Mouse (Mus musculus) adrenal gland, adult 18-20 months (tissue): ENCODE data around the gene Cidec. TPM values are rescaled to one million over a fixed set of nuclear protein-coding genes. Genes with fewer than 3 reads are reported as not detected.

ENCODE experiments used
- DNase-seq, 2 experiments: peaks; one replicate each; pipeline ENCODE4 v3.0.0; 2021 to 2022; ENCODE audit warnings: low spot score in 2 of 2
- total RNA-seq, 2 experiments: library from RNA; stranded (reverse); gene quantifications; 1 replicate in 1 of 2; 2 replicates in 1 of 2; pipeline ENCODE4 v1.2.3; 2021

The Cidec gene
- total RNA-seq, 2 experiments from 2014 or later: 321 to 750 TPM

DNA sequence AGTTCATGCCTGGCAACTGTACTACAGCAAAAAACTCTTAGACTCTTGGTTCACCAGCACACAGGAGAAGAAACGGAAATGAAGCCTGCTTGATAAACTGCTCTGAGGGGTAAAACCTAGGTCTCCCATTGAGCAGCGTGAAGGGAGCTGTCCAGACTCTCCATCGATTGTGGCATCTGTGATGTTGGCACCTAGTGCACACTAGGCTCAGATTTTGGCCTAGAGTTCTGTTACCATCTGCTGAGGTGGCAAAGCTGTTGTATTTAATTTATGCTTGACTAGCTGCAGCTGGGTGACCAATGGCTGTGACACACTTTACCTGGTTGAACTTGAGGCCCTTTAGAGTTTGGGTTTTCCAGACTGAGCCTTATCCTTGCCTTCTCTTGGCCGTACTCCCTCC, 12.1 kb upstream of the Cidec start:
- DNase-seq: no peak

DNA sequence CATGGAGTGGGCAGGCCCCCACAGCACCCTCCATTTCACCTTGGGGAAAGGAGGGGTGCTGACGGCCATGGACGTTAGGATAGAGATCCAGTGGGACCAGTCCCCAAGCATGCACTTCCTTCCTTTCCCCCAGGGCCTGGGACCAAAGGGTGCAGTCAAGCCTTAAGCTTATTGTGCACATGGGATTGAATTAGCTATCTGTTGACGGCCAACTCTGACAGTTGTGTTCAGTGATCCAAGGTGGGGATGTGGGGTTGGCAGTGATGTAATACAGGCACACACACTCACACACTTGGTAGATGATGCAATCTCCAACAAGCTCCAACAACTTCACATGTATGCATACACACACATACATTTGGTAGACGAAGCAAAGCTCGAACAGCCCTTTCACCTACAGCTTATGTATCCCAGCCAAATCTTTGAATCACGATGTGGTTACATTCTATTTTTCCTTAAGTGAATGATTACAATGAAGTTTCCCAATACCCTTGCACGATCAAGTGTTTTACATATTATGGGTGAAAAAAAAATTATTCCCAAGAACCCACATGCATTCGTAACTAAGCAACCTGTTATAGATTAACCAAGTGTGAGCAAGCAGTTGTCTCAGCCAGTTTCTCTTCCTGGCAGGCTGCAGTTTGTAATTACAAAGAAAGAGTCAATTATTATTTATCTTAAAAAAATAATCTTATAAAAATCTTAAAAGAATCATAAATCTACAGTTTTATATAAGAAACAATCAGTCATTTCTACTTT, 8.8 kb upstream of the Cidec start:
- no peak for DNase-seq

DNA sequence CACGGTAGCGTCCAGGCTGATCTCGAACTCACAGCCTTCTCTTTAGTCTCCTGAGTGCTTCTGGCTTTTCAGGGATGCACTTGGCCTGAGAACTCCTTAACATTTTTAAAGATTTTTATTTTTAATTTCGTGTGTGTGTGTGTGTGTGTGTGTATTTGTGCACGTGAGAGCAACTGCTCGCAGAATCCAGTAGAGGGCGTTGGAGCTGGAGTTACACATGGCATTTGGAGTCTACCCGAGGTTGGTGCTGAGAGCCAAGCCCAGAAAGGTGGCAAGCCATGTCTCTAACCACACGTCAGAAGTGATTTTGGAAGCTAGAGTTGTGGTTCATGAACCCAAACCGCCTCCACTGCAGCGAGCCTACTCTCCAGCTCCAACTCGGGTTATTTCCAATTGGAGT, 7.5 kb upstream of the Cidec start:
- DNase-seq: no peak

DNA sequence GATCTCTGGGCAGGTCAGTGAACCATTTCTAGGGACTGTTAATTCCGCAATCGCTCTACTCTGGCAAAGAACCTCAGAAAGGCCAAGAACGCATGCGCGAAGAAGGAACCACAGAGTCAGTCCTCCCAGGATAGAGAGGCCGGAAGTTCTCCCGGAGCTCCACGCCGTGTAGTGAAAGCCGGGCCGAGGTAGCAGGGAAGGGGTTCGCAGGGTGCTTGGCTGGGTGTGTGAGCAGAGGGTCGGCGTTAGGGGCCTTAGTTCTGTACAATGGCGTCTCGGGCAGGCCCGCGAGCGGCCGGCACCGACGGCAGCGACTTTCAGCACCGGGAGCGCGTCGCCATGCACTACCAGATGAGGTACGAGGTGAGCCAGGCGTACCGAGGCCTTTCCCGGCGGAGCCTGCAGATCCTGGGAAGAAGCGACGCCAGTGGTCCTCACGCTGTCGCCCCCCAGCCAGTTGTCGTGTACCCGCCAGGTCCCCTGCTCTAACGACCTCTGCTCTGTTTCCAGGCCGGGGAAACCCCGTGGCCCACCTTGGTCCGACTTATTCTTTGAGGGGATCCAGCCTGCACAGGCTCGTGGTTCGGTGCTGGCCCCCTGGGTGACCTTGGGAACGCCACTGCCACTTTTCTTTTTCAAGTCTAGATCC, 7.0 kb upstream of the Cidec start, which contains the start of gene Jagn1:
Gene Jagn1, plus strand, starts transcription at position 128 of the 649 bp plus-strand sequence.
- DNase-seq: peak; percentile 88 to 89

DNA sequence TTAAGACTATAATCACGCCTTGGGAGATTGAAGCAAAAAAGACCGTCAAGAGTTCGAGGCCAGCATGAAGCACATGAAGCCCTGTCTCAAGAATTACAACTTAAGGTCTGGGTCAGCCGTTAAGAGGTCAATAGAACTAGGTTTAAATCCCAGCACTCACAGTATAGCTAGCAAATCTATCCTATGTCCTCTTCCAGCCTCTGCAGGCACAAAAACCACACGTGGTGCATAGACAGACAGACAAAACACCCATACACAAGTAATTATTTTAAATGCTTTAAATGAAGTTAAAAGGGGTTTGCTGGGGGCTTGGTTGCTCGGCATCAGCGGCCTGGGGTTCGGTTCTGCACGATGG, 6.5 kb upstream of the Cidec start:
- no peak for DNase-seq

DNA sequence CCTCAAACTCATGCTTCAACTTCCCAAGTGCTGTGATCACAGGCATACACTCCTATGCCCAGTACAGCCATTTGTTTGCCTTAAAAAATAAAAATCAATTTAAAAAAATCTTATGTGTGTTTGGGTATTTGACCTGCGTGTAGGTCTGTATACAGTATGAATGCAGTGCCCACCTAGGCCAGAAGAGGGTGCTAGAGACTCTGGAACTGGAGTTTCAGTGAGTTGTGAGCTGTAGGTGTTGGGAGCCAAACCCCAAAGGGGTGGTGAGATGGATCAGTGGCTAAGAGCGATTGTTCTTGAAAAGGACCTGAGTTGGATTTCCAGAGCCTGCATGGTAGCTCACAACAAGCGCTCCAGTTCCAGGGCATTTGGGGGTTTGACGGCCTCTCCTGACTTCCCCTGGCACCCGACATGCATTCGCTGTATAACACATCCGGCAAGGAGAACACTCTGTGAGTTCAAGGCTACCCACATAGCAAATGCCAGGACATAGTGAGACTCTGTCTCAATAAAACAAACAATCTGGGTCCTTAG, 5.7 kb upstream of the Cidec start:
- DNase-seq: peak; percentile 63 to 64

DNA sequence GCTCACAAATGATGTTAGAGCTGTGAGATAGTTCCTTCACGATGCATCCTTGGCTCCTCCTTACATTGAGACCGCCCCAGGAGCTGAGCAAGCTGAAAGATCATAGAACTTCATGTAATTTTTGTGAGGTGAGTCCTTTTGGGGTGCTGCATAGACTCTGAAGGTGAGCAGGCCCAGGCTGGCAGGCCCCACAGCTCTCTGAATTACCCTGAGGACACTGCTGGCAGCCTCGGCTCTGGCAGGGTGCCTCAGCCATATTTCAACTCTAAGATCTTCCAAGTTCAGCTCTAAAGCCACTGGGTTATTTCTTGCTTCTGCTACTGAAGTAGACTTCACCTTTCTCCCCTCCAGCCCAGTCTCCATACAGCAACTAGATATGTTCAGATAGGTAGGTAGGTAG, 5.1 kb upstream of the Cidec start:
- DNase-seq: no peak

DNA sequence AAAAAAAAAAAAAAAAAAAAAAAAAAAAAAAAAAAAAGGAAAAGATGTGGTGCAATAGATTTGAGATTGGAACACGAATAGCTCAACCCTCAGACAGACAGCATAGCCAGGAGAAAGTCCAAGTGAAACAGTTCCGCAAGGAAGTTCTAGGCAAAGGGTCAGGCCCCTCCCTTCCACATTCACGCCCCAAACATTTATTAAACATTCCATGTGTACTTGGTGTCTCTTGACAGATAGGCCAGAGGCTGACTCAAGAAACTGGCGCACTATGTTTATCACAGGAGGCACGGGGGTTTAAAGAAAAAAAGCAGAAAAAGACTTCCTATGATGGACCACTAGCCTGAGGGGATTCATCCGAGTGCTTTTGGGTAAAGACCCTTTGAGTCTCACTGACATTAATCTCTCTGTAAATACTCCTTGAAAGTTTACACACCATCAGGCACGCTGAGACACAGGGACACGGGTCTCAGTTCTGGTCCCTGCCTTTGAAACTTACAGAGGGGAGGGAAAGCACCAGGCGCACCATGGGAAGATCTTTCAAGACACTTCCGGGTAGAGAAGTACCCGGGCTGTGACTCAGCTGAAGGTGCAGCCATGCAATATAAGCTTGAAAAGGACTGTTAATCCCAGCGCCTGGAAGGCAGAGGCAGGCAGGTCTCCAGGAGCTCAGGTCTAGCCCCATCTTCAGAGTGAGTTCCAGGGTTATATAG, 3.3 kb upstream of the Cidec start:
- DNase-seq: no peak

DNA sequence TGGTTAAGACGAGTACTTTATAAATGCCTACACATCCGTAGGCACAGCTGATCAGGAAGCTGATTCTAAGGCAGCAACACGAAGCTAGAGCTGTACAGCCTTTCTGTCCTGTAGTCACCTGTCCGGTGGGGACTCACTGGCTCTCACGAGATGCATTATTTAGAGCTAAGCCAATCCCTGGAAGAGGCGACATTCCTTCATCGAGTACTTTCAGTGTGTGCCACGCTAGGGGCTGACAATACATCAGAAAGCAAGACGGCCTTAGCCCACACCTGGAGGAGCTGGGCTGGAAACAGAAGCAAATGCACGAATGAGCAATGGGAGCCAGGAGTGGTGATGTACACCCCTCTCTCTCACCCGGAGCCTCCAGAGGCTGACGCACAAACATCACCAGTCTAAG, 1.6 kb upstream of the Cidec start:
- no peak for DNase-seq

DNA sequence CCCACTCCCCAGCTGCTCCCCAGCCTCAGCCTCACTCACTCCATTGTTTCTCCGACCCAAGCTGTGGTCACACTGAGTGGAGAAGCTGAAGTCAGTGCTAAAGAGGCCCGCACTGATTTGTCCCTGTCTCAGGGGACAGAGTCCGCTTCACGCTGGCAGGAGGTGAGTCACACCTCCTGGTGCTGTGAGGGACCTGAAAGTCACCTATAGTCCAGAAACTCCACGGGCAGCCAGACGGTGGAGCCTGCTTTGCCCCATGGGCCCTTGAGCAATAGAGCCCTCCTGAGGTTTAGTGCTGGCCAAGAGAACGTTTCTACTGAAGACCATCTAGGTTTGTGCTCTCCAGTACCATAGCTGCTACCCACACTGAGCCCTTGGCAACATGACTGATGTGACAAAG, 869 bp downstream of the Cidec start:
- DNase-seq: no peak

DNA sequence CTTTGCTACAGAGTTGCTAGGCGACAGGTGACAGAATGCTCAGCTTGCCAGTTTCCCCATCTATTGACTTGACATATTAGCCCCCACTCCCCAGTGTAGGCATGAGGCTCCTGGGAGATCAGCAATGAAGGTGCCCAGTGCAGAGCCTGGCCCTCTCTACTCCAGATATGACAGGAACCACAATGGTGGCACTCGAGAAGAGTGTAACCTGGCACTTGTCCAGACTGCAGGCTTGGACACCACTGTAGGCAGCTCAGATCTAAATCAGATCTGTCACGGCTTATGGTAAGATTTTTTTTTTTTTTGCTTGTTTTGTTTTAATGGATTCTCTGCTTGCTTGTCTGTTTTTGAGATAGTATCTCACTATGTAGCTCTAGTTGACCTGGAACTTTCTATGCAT, 1.9 kb downstream of the Cidec start:
- DNase-seq: no peak

DNA sequence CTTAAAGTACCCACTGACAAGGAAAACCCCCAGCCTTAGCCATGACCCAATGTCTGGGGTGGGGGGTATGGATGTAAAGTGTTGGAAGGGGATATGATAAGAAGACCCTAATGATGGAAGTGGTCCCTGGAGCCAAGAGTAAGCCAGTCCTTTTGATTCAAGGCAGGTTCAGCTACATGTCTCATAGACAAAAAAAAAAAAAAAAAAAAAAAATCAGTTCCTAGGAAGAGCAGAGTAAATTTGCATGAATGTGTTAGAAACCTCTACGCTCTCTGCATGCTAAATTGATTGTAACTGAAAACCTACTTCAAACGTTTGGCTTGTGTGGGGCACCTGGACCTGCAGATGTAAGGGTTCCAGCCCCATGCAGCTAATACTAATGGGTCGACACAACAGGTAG, 3.8 kb downstream of the Cidec start:
- DNase-seq: no peak

DNA sequence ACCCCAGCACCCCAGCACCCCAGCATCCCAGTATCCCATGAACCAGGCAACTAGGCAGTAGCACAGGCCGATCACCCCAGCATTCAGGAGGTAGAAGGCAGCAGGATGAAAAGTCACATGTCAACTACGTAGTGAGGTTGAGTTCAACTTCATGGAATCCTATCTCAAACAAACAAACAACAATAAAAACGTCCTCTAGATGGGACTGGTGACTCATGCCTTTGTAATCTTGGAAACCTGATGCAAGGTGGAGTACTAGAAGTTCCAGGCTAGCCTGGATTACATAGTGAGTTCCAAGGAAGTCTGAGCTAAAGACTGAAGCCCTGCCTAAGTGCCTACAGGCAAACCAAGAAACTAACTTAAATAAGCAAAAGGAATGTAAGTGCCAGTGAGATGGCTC, 4.7 kb downstream of the Cidec start:
- no peak for DNase-seq

DNA sequence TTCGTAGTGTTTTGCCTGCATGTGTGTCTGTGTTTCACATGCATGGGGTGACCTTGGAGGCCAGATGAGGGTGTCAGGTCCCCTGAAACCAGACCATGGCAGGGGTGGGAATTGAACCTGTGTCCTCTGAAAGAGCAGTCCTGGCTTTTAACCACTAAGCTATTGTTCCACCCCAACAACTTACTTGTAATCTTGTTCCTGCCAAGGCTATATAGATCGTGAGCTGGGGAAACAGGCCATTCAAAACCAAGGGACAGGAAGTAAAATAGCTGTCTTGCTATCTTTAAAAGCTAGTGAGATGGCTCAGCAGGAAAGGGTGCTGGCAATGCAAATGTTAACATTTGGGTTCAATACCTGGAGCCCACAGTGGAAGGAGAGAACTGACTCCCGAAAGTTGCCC, 5.6 kb downstream of the Cidec start:
- DNase-seq: no peak

DNA sequence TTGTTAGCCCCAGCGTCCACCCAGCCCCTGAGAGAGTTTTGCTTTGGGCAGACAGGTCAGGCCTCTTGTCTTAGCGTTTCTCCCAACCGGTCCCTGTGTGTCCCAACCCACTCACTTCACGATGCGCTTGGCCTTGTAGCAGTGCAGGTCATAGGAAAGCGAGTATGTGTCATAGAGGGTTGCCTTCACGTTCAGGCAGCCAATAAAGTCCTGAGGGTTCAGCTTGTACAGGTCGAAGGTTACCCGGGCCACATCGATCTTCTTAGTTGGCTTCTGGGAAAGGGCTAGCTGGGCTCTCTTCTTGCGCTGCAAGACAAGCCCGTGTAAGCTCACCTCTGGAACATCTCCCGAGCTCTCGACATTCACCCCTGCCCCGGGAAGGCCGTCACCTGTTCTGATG, 7.6 kb downstream of the Cidec start:
- DNase-seq: no peak

DNA sequence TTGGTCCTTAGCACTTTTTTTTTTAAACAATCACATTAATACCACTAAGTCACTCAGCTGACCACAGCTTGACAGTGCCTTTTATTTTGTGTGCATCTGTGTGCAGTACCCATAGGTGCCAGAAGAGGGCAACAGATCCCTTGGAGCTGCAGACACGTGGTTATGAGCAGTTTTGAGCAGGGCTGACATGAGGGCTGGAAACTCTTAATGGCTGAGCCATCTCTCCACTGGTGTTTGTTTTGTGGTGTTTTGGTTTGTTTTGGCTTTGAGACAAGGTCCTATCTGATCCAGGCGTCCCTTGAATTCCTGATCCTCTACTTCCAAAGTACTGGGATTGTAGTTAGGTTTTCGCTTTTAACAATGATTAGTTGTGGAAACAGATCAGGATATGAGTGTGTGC, 8.2 kb downstream of the Cidec start:
- no peak for DNase-seq

DNA sequence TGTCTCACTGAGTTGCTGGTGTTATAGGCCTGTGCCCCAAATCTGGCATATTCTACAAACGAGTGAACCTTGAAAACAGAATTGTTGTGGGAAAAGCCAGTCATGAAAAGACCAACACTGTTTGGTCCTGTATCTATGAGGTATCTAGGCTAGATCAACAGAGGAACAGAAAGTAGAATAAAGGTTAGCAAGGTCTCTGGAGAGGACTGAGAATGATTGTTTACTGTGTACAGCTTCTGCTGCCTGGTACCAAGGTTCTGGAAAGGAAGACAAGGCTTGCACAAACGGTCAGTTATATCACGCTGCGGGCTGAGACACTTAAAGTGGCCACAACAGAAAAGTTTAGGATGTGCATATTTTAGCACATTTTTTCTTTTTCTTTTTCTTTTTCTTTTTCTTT, 8.9 kb downstream of the Cidec start:
- DNase-seq: no peak

DNA sequence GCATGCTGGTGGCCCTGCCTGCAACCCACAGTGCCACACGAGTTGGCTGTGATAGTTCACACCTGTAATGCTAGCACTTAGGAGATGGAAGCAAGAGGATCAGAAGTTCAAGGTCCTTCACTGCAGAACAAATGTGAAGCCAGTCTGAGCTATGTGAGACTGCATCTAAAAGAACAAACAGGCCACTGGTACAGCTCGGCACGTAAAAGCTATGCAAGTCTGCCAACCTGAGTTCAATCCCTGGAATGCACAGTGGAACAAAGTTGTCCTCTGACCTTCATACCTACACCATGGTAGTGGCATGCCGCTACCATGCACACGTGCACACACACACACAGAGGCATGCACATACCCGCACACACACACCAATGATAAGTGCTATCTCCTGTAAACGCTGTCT, 11.4 kb downstream of the Cidec start:
- no peak for DNase-seq

DNA sequence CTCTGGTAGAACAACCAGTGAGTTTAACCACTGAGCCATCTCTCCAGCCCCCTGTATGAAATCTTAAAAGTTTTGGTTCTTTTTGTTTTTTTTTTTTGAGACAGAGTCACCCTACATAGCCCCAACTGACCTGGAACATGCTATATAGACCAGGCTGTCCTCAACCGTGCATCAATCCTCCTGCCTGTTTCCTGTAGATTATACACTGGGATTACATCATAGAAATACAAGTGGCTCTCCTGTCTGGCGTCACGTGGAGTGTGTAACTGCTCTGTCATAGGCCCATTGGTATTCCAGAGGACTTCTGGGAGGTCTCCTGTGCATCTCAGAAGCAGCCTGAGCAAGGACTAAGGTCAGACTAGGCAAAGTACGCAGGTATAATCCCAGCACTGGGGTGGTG, 12.6 kb downstream of the Cidec start:
- DNase-seq: no peak

DNA sequence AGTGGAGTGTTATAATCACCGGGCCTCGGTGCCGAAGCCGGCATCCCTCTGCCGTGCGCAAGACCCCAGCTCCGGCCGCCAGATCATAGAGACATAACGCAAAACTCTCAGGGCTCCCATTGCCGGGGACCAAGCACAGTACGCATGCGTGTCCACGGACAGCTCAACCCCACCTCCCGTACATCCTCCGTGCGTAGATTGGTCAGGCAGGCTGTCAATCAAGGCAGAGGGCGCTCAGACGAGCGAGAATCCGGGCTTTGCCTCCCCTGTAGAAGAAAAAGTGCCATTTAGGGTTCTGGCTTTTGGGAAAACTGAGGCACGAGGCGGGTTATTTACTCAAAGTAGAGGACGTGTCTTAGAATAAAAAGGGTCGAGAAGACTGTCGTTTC, 16.4 kb downstream of the Cidec start, which contains the start of gene Rpusd3:
Gene Rpusd3, minus strand, starts transcription at position 142 of the 389 bp plus-strand sequence.
- peak; percentile 99 for DNase-seq

DNA sequence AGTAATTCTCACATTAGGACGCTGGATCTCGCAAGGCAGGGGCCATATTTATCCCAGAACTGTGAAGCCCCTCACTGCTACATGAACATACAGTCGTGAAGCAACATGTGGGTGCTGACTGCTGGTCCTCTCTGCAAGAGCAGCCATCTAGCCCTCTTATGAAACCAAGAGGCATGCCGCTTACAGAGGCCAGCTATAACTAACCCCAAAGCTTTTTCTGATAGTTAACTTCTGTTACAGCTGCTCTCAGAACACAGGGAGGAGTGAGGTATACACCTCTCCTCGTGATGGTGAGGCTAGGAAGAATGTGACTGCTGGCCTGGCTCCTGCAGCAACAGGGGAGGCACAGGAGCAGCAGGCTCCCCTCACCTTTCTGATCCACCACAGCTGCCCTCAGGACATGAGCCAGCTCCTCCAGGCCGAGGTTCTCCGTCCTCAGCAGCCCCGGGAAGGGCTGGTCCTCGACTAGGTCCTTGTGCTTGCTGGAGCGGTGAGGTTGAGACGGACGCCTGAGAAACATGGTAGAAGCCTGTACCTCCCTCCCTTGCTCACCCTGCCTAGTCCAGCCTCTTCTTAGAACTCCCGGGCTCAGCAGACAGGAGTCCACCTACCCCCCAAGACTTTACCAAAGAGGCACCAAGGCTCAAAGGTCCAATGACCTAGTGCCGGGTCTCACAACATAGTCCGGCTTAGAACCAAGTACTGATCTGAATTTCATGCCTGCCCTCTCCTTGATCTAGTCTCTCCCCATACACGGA, 16.9 kb downstream of the Cidec start:
- DNase-seq: no peak
